Mouse (Mus musculus): ENCODE results near the gene Cpne9.
"Not testable (repeated sequence)": the region's sequence is repeated elsewhere in the genome, so short reads cannot be mapped to it uniquely, and the experiment has no call there.

Cpne9 gene

DNA sequence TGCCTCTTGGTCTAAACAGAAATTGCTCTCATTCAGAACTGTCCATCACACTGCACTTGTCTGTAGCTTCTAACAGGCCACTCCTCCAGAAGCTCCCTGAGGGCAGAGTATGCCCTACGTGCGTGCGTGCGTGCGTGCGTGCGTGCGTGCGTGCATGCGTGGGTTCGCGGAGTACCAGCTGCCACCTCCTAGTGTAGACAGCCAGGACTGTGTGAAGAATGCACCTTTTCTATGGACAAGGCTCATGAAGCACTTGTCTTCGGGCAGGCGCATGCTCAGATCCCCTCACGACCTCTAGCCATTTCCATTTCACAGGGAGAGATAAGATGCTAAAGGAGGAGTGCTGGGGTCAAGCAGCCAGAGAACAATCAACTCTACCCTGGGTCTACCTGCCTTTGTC lies 7.2 kb downstream of the Cpne9 start:
- DNase-seq (ENCODE audit: low read depth) = no peak

GRCm38 (mm10) chr6:113290346-113290745 lies 8.2 kb downstream of the Cpne9 start:
- no peak for DNase-seq (ENCODE audit: low read depth)

GRCm38 (mm10) chr6:113292938-113293337 lies 10.8 kb downstream of the Cpne9 start:
- DNase-seq (ENCODE audit: low read depth) = no peak

DNA sequence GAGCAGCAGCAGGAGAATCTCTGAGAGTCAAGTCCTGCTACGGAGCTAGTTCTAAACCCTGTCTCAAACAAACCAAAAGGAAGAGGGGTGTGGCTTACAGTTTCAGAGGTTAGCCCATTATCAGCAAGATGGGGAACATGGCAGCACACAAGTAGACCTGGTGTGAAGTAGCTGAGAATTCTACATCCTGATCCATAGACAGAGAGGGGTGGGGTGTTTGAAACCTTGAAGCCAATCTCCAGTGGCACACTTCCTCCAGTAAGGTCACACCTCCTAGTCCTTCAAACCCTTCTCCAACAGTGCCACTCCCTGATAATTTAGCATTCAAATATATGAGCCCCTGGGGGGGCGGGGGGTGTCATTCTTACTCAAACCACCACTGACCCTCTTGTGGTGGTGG lies 13.9 kb downstream of the Cpne9 start:
- DNase-seq (ENCODE audit: low read depth) = no peak

- DNase-seq (ENCODE audit: low read depth) = no peak
These were observed 14.5 kb downstream of the Cpne9 start for GRCm38 (mm10) chr6:113296639-113297038.

GRCm38 (mm10) chr6:113301350-113301749 lies 19.2 kb downstream of the Cpne9 start:
- DNase-seq (ENCODE audit: low read depth) = no peak

DNA sequence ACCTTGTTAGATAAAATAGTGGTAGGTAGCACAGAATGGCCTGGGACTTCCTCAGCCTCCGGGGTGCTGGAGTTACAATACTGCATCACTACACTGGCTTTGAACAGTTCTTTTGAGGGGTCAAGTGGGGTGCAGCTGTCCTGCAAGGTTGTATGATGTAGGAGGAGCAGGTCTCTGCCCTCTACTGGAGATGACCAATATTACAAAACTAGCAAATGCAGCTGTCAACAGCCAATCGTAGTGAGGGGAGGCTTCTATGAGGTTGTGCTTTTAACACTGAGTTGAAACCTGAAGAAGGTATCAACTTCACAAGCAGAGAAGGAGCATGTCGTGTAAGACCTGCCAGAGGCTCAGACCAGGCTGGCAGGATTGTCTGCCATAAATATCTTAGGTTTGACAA lies 20.2 kb downstream of the Cpne9 start:
- DNase-seq (ENCODE audit: low read depth) = peak; percentile 78

- peak; percentile 100 for DNase-seq (ENCODE audit: low read depth)
These were observed 24.3 kb downstream of the Cpne9 start for GRCm38 (mm10) chr6:113306322-113306985.

- no peak for DNase-seq (ENCODE audit: low read depth)
These were observed 24.9 kb downstream of the Cpne9 start, which contains the start of gene Brpf1 for GRCm38 (mm10) chr6:113306986-113307349. Gene Brpf1, plus strand, starts transcription at chr6:113307137.

DNA sequence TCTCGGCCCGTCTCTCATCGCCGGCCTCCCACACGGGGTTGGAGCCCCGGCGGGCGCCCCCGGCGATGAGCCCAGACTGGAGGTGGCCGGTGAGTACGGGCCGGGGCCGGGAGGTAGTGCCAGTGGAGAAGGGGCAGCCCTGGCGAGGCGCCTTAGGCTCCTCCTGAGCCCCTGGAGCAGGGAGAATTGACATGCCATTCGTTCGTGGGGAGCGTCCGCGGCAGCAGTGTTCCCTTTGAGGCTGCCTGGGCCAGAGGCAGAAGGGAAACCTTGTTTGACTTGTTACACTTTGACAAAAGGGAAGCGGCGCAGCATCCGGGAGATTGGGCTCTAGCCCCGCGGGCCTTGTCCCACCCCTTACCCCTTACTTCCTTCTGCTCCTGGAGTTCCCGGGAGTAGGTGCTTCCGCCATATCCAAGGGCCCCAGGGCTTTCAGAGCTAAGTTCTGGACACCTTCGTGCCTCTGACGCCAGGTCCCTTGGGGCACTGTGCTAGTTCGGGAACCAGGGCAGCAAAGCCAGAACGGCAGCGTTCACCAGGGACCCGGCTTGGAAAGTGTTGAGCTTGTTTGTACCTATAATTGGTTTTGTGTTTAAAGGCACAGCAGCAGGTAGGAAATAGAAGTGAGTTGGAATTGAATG lies 25.5 kb downstream of the Cpne9 start:
- peak; percentile 72 for DNase-seq (ENCODE audit: low read depth)

- peak; percentile 66 for DNase-seq (ENCODE audit: low read depth)
These were observed 26.0 kb downstream of the Cpne9 start for GRCm38 (mm10) chr6:113308141-113308540.

- no peak for DNase-seq (ENCODE audit: low read depth)
These were observed 33.9 kb downstream of the Cpne9 start for GRCm38 (mm10) chr6:113315972-113316371.

DNA sequence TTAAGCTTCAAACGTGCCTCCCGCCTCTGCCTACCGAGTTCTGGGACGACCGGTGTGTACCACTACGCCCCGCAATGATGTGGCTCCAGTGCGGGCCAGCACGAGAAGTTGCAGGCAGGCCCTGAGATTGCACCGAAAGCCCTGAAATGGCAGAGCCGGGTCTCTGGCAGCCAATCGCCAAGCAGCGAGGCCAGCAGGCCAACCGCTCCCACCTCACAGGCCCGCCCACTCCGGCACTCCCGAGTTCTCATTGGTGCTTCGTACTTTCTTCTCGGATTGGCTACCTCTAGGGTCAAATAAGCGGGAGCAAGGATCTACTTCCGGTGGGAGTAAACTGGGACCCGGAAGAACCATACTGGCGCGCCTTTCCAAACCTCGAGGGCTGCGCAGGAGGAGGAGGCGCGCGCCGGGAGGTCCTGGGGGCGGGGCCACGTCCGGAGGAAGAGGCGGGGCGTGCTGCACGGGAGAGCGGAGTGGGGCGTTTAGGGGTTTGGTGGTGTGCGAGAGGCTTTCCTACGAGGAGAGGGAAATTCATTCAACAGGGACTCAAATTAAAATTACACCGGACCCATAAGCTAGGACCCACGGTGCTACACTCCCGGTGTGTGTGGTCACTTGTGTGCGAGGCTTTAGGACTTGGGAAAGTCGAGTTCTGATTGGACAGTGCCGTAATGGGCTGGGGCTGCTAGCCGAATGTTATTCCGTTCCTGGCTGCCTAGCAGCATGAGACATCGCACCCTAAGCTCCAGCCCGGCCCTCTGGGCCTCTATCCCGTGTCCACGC lies 44.6 kb downstream of the Cpne9 start, which contains the start of gene Ogg1:
TSS of gene Ogg1 (plus strand) at position 440 of the 783 bp plus-strand sequence.
- DNase-seq (ENCODE audit: low read depth) = peak; percentile 98

GRCm38 (mm10) chr6:113329396-113329795 lies 47.3 kb downstream of the Cpne9 start:
- no peak for DNase-seq (ENCODE audit: low read depth)

DNA sequence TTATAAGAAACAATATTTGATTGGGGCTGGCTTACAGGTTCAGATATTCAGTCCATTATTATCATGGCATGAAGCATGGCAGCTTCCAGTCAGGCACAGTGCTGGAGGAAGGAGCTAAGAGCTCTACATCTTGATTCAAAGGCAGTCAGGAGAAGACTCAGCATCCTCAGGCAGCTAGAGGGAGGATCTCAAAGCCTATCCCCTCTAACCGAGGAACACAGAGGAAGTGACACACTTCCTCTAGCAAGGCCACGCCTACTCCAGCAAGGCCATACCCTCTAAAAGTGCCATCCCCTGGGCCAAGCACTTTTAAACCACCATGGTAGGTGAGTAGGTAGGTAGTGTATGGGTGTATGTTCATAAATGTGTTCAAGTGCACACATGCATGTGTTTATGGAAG lies 48.4 kb downstream of the Cpne9 start:
- DNase-seq (ENCODE audit: low read depth) = peak; percentile 81

DNA sequence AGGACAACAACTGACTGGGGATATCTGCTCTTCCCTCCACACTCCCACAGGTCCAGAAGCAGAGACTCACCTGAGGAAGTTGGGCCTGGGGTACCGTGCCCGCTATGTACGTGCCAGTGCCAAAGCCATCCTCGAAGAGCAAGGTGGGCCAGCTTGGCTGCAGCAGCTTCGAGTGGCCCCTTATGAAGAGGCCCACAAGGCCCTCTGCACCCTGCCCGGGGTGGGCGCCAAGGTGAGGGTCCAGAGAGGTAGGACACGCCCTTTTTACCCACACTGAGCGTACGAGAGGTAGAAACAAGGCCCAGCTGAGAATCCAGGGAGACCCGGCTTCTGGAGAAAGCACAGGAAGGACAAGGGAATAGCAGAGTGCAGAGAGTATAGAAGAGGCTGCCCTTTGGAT lies 49.6 kb downstream of the Cpne9 start:
- no peak for DNase-seq (ENCODE audit: low read depth)

- DNase-seq (ENCODE audit: low read depth) = not testable (repeated sequence)
These were observed 50.6 kb downstream of the Cpne9 start for GRCm38 (mm10) chr6:113332734-113333133.

DNA sequence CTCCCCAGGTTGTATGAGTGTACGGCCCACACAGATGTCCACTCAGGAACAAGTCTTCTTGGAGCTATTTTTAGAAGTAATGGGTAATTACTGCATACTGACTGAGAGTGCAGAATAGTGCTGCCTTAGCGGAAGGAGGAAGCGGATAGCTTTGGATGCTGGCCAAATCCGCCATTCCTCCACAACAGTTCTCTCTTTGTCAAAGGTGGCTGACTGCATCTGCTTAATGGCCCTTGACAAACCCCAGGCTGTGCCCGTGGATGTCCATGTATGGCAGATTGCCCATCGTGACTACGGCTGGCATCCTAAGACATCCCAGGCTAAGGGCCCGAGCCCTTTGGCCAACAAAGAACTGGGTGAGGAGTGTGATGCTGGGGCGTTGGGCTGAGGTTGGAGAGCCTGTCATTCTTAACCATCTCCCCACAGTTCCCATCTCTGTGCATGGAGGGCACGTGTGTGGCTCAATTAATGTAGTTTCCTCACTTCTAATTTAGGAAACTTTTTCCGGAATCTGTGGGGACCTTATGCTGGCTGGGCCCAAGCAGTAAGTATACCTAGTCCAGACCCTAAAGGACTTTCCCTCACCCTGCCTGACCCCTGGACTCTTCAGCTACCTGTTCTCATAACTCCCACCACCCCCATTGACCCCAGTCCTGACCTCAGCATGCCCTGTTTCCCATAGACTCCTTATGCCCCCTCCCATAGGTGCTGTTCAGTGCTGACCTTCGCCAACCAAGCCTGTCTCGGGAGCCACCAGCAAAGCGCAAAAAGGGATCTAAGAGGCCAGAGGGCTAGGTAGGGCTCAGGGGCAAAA lies 51.2 kb downstream of the Cpne9 start:
- DNase-seq (ENCODE audit: low read depth) = no peak

DNA sequence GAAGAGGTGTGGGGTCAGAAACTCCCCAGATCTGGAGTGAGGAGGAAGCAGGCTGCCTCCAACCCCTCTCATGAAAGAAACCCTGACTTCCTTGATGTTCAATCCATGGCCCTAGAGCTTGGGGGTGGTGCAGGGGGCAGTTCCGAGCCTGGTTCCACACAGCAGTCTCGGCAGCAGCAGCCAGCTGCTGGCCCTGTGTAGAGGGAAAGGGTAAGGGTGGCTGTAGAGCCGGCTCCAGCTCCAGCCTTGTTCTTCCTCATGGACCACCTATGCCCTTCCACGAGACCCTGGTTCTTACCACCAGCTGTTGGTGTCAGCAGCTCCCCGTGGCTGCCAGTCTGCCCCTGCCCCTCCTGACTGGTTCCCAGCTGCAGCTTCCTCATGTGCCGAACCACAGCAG lies 52.1 kb downstream of the Cpne9 start:
- DNase-seq (ENCODE audit: low read depth) = no peak

- DNase-seq (ENCODE audit: low read depth) = no peak
These were observed 54.9 kb downstream of the Cpne9 start for GRCm38 (mm10) chr6:113336852-113337620.

- no peak for DNase-seq (ENCODE audit: low read depth)
These were observed 59.5 kb downstream of the Cpne9 start for GRCm38 (mm10) chr6:113341574-113341973.
